Mouse (Mus musculus): ENCODE measurements around the gene Rad51. TPM values are rescaled to one million over a fixed set of nuclear protein-coding genes. Genes with fewer than 3 reads are reported as not detected.

Rad51 gene
- under 1 TPM; 0.68 to 0.71 TPM for total RNA-seq (2021)
- long read RNA-seq, experiment 1, partial matches to known transcripts = 0 of 3 reads
- long read RNA-seq, experiment 1, other reads (novel, unspliced or antisense) = 0 of 3 reads
- long read RNA-seq, experiment 2 = 0 reads

- peak; percentile 84 for DNase-seq (ENCODE audit: low spot score)
Measured at GRCm38 (mm10) chr2:119112438-119113112, at the start of gene Rad51. Gene Rad51 (plus strand): TSS chr2:119112793.

- DNase-seq (ENCODE audit: low spot score) = no peak
Measured at GRCm38 (mm10) chr2:119072397-119072796, 40.2 kb upstream of the Rad51 start.

DNA sequence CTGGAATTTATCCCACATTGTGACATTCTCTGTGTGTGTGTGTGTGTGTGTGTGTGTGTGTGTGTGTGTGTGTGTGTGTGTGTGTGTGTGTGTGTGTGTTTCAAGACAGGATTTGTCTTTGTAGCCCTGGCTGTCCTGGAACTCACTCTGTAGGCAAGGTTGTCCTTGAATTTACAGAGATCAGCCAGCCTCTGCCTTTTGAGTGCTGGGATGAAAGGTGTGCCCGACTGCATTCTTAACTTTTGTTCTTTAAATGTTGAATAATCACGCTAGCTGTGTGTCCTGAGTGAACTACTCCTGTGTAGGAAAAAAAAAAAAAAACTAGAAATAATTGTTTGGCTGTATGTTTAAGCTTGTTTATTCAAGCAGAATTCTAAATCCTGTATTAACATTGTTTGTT is 26.4 kb upstream of the Rad51 start:
- DNase-seq (ENCODE audit: low spot score) = no peak

DNA sequence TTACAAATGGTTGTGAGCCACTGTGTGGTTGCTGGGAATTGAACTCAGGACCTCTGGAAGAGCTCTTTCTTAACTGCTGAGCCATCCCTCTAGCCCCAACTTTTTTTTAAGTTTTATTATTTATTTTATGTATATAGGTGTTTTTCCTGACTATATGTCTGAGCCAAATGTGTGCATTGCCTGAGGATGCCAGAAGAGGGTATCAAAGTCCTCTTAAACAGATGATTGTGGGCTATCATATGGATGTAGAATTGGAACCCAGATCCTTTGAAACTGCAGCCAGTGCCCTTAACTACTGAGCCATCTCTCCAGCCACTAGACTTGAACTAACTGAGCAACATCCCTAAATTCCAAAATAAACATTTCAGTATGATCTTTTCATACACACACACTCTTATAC is 11.0 kb upstream of the Rad51 start:
- no peak for DNase-seq (ENCODE audit: low spot score)

GRCm38 (mm10) chr2:119106583-119106982 is 6.0 kb upstream of the Rad51 start:
- DNase-seq (ENCODE audit: low spot score) = no peak

- DNase-seq (ENCODE audit: low spot score) = no peak
Measured at GRCm38 (mm10) chr2:119108554-119108953, 4.0 kb upstream of the Rad51 start.

DNA sequence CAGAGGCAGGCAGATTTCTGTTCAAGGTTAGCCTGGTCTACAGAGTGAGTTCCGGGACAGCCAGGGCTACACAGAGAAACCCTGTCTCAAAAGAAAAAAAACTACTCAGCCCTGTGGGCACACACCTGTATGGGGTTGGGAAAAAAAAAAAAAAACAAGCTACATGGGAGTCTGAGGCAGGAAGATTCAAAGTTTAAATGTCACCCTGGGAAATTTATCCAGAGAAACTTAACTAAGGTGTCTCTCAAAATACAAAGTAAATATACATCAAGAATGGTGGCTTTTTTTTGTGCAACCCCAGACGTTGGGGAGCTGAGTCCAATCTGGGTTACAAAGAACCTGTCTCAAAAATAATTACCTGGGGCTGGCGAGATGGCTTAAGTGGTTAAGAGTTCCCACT is 1.5 kb upstream of the Rad51 start:
- DNase-seq (ENCODE audit: low spot score) = no peak

DNA sequence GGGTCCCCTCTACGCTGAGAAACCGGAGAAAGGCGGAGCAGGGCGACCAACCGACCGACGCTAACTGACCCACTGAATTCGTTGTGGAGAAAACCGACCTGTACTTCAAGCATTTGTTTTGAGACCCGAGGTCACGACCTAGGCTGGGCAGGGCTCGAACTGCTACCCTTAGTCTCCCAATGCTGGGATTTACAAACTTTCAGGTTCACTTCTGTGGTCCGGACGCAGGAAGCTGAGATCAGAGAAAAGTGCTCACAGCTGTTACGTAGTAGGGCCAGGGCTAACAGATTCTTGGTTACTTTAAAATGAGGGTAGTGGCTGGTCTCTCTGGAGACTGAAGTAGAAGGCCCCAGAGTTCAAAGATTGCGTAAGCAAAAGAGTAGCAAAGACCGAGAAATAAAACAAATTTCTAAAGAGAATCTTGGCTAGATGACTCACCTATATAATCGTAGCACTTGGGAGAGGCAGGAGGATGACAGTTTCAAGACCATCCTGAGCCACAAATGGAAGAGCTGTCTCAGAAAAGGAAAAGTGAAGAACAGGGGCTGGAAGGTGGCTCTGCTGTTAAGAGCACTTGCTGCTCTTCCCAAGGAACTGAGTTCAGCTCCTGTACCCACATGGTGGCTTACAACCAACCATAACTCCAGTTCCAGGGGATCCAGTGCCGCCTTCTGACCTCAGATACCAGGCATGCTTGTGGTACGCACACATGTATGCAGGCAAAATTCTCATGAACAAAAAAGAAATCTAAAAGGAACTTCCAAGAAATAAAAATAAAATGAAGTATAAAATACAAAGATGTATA is 730 bp downstream of the Rad51 start:
- no peak for DNase-seq (ENCODE audit: low spot score)

DNA sequence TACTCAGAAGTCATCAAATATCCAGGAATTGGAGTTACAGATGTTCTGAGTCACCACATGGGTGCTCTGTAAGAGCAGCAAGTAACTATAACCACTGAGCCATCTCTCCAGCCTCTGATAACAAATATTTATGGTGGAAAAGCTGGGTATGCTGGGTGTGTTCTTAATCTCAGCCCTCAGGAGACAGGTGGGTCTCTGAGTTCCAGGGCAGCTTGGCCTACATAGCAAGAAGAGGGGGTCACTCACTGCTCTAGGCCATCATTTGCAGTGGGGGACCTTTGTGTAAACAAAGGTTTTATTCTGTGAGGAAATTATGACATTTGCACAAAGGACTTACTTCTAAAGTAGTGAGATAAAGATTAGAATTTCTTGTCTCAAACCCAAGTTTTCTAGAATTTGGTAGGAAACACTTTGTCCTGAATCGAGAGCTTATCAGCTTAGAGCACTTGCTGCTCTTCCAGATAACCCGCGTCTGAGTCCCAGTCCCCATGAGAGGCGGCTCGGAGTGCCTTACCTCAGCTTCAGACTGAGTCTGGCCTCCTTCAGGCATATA is 23.8 kb downstream of the Rad51 start:
- DNase-seq (ENCODE audit: low spot score) = no peak

DNA sequence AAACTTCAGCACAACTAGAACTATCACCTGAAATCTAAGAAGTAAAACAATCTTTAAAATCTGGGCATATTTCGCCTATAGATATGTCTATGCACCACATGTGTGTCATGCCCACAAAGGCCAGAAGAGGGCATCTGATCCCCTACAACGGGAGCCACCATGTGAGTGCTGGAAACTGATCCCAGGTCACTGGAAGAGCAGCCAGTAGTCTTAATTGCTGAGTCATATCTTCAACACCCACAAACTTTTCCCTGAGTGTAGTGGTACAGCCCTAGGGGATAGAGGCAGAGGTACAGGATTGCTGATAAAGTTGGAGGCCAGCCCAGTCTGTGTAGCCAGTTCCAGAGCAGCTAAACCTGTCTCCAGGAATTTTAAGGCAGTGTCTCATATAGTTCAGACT is 32.6 kb downstream of the Rad51 start:
- DNase-seq (ENCODE audit: low spot score) = no peak

DNA sequence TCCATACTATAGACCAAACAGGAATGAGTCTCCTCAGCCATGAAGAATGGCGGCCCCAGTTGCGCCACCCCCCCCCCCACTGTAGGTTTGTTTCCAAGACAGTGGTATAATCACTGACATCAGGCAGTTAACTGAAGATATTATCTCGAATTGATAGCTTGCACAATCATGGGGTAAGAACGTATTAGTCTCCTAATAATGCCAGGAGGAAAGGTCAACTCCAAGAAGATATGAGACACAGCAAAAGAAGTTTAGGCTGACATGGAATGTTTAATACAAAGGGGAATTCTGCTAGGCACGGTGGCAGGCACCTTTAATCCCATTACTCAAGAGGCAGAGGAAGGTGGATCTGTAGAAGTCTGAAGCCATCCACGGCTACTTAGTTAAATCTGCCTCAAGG is 33.8 kb downstream of the Rad51 start:
- DNase-seq (ENCODE audit: low spot score) = no peak

DNA sequence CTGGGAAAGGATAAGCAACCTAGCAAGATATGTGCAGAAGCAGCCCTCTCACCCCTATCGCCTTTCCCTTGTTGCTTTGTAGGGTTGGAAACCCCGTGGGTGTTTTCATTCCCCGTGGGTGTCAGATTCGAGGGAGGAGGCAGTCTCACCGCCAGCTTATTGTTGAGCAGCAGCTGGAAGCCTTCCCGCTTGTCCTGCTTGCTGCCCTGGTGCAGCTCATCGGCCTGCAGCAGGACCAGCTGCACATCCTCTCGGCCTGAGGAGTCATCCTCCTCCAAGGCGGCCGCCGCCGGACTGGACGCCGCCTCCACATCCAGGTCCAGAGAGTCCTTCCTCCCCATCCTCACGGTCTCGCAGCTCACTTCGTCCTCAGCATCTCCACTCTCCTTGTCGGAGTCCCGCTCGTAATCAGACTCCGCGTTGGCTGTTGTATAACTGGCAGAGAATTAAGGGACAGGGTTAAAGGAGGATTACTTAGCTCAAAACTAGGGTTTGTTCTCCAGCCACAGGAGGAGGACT is 34.6 kb downstream of the Rad51 start:
- DNase-seq (ENCODE audit: low spot score) = no peak

GRCm38 (mm10) chr2:119147775-119148174 is 35.2 kb downstream of the Rad51 start:
- DNase-seq (ENCODE audit: low spot score) = no peak

DNA sequence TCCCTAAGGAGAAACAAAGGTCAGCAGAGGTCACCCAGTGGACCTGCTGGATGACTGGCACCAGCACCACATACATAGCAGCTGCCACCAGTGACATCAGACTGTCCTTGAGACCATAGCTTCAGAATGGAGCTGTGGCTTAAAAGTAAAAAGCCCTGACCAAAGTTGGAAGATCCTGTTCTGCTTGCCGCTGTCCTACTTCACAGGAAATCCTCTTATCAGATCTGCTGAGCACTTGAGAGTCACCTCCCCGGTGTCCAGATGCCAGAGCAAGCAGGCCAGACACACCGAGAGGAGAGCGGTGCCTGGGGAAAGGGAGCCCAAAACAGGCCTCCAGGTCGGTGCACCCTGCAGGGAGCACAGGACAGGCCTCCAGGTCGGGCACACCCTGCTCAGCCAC is 39.7 kb downstream of the Rad51 start:
- no peak for DNase-seq (ENCODE audit: low spot score)

- no peak for DNase-seq (ENCODE audit: low spot score)
Measured at GRCm38 (mm10) chr2:119154683-119155082, 42.1 kb downstream of the Rad51 start.

- no peak for DNase-seq (ENCODE audit: low spot score)
Measured at GRCm38 (mm10) chr2:119155388-119155787, 42.8 kb downstream of the Rad51 start.

GRCm38 (mm10) chr2:119156081-119156680 is 43.6 kb downstream of the Rad51 start:
- no peak for DNase-seq (ENCODE audit: low spot score)

- DNase-seq (ENCODE audit: low spot score) = peak; percentile 94
Measured at GRCm38 (mm10) chr2:119156681-119157572, 44.3 kb downstream of the Rad51 start, which contains the start of gene Rmdn3. Gene Rmdn3 (minus strand): TSS chr2:119157034.

GRCm38 (mm10) chr2:119157836-119158235 is 45.2 kb downstream of the Rad51 start:
- no peak for DNase-seq (ENCODE audit: low spot score)

DNA sequence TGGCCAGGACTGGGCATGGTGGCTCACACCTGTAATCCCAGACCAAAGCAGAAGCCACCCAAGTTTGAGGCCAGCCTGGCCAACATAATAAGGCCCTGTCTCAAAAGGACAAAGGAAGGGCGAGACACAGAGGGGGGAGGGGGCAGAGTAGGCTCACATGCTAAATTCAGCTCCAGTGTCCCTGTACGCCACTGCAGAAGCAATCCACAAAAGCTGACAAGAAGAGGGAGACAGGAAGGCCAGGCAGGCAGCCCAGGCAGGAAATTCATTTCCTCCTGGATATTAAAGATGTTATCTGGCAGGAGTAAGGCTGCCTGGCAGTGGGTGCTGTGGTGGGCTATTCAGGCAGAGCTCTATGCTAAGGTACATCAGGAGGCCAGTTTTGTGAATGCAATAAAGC is 48.7 kb downstream of the Rad51 start:
- DNase-seq (ENCODE audit: low spot score) = no peak

- no peak for DNase-seq (ENCODE audit: low spot score)
Measured at GRCm38 (mm10) chr2:119163135-119163534, 50.5 kb downstream of the Rad51 start.
